Mouse (Mus musculus): ENCODE data around the gene Srrm1. TPM values are rescaled to one million over a fixed set of nuclear protein-coding genes. Genes with fewer than 3 reads are reported as not detected.
A peak's percentile ranks its signal among the peaks of the same experiment; 100 is the strongest.

The Srrm1 gene
- polyA plus RNA-seq (2012; rRNA removed) = 19.5 and 28.0 TPM in 2 replicates

DNA sequence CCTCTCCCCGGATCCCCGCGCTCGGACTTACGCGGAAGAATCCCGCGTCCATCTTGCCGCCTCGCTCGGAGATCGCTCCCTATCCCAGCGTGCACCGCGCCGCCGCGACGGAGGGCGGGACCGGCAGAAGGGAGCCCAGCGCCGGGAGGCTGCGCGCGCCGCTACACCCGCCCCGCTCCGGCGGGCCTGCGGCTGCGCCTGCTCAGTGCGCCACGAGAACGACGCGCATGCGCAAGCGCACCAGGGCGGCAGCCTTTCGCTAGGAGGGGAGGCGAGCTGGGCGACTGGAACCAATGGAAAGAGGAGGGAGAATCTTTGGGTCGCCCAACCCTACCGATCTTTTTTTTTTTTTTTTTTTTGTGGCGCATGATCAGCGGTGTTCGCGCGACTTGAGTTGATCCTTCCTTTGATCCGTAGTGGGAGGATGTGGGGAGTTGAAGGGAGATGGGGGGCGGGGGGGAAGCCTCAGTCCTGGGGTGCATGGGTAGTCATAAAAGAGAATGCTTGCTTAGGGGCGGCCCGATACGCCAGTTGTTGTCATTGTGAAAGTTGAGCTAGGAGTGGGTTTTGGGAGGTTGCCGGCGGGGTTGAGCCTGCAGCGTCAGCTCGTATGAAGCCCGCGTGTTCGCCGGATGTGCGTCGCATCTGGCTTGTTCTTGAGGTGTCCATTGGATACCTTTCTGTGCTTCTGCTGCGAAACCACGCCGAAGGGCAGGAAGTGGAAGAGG, at the start of gene Srrm1:
Gene Srrm1, minus strand, starts transcription at position 256 of the 728 bp plus-strand sequence.
- DNase-seq (ENCODE audit: low read depth, low spot score) = peak; percentile 84
- WGBS = under 1% methylated on average over 69 of the region's 69 CpGs

DNA sequence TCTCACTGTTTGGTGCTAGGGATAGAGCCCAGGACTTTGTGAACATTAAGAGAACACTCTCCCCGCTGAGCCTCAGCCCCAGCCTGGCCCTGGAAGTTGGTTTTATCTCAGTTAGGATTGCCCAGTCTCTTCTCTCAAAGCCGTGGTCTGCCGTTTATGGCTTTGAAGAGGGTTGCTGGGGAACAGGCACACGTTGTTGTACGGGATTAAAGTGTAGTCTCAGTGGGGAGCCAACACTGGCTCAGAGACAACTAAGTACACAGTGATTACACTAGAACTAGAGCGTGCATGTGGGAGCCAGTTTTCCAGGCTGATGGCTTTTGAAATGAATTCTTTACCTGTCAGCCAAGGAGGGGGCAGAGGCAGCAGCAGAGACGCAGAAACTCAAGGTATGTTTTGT, 48.8 kb upstream of the Srrm1 start:
- no peak for DNase-seq (ENCODE audit: low read depth, low spot score)
- 32% methylated on average over 7 of the region's 7 CpGs for WGBS

DNA sequence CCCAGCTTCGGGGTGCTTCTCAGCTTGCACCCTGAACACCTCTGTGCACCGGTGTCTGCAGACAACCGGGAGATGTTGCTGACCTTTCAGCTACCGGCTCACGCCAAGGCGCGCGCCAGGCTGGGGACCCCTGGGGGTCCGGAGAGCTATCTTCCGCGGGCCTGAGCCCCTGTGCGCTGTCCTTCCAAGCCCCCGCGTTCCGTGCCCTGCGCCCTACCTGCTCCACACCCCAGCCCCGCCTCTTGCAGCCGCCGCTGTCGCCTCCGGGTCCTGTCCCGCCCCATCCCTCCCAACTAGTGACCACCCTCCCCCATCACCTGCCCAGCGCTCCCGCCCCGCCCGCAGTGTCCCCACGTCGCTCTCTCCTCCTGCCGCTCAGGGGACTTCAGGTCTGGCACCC, 44.9 kb upstream of the Srrm1 start, which contains the start of gene Ncmap:
Gene Ncmap, minus strand, starts transcription at position 237 of the 400 bp plus-strand sequence.
- no peak for DNase-seq (ENCODE audit: low read depth, low spot score)
- 1% methylated on average over 29 of the region's 29 CpGs for WGBS

DNA sequence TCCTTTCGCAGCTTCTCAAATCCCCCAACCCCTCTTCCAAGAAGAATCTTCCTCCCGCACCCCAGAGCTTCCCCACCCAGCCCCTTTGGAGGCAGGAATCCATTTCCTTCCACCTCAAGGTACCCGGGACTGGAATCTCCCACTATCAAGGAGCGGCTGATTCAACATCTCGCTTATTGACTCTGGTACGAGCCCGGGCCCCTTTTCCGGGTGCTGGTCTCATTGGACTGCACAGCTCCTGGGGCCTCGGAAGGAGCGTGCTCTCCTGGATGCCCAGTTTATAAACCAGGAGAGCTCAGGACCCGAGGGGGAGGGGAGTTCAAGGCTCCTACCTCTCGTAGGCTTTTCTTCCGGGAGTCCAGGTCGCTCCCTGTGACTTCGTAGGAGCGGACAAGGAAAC, 44.4 kb upstream of the Srrm1 start:
- 8% methylated on average over 16 of the region's 16 CpGs for WGBS
- no peak for DNase-seq (ENCODE audit: low read depth, low spot score)

DNA sequence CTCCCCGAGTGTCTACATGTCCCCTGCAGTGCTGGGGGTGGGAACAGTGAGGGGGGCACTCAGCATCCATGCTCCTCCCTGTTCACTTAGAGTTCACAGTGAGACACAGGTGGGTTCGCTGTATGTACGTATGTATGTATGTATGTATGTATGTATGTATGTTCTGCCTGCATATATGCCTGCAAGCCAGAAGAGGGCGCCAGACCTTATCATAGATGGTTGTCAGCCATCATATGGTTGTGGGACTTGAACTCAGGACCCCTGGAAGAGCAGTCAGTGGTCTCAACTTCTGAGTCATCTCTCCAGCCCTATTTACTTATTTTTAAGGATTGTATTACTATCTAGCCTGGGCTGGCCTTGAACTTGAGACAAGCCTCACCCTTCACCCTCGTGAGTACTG, 43.2 kb upstream of the Srrm1 start:
- 94% methylated on average over 5 of the region's 5 CpGs for WGBS
- no peak for DNase-seq (ENCODE audit: low read depth, low spot score)

DNA sequence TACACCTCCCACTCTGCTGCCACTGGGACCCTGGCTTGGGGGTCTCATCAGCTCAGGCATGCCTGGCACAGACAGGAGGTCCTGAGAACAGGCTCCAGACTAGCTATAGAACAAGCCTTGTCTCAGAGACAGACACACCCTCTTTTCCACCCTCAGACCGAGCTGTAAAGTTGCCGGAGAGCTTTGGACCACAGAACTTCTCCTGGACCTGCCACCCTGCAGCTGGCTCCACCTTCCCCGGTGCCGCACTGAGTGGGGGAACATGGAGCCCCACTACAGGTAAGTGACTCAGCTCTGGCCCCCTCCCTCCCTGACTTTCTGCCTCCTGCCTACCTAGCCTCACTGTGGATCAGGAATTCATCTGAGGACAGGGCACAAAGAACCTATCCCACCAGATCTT, 42.3 kb upstream of the Srrm1 start:
- 30% methylated on average over 4 of the region's 4 CpGs for WGBS
- no peak for DNase-seq (ENCODE audit: low read depth, low spot score)

DNA sequence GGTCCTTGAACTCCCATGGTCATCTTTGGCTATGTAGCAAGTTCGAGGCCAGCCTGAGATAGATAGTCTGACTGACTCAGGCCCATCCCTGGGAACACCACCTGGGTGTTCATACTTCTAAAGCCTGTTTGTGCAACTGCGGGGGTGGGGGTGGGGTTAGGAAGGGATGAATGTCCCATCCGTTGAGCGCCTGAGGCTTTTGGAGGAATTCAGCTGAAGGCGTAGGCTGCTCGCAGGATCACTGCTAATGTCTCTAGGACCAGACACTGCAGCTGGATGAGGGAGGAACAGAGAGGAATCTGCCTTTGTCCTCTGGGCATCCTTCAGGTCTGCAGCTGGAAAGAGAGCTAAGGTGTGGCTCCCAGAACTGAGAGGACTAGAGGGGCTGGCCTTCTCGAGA, 41.5 kb upstream of the Srrm1 start:
- no peak for DNase-seq (ENCODE audit: low read depth, low spot score)
- WGBS = 77% methylated on average over 7 of the region's 7 CpGs

DNA sequence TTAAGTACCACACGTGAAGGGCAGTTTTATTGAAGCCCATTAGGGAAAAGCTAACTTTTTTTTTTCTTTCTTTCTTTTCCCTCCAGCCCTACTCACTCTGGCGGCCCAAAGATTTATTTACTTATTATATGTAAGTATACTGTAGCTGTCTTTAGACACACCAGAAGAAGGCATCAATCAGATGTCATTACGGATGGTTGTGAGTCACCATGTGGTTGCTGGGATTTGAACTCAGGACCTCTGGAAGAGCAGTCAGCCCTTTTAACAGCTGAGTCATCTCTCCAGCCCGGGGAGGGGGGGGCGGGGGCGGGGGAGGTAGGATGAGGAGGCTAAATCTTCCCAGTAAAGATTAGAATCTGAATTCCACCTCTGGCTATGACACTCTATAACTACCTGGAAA, 40.3 kb upstream of the Srrm1 start:
- DNase-seq (ENCODE audit: low read depth, low spot score) = no peak
- 66% methylated on average over 6 of the region's 6 CpGs for WGBS

DNA sequence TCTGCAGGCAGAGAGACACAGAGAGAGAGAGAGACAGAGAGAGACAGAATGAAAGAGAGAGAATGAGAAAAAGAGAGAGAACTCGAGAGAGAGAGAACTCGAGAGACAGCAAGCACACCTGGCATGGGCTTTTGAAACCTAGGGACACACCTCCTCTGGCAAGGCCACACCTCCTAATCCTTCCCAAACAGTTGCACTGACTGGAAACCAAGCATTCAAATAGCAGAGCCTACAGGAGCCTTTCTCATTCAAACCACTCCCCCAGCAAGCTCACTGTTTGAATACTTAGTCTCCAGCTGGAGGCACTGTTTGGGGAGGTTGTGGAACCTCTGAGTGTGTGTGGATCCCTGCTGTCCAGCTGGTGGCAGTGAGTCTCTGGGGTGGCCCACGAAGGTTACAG, 39.7 kb upstream of the Srrm1 start:
- 89% methylated on average over 3 of the region's 3 CpGs for WGBS
- no peak for DNase-seq (ENCODE audit: low read depth, low spot score)

DNA sequence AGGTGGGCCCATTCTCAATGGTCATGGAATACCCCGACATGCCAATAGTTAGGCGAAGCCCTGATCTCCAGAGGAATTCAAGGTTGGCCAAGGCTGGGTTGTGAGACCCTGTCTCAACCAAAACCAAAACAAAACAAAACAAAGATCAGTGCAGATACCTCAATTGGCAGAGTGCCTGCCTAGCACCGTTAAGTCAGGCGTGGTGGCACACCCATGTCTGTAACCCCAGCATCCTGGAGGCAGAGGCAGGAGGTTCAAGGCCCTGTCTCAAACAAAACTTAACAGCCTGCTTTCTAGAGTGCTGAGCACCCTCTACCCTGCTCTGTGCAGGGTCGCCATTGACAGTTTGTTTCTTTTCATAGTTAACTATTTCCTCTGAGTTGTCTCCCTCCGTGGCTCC, 37.9 kb upstream of the Srrm1 start:
- 39% methylated on average over 6 of the region's 6 CpGs for WGBS
- DNase-seq (ENCODE audit: low read depth, low spot score) = no peak

DNA sequence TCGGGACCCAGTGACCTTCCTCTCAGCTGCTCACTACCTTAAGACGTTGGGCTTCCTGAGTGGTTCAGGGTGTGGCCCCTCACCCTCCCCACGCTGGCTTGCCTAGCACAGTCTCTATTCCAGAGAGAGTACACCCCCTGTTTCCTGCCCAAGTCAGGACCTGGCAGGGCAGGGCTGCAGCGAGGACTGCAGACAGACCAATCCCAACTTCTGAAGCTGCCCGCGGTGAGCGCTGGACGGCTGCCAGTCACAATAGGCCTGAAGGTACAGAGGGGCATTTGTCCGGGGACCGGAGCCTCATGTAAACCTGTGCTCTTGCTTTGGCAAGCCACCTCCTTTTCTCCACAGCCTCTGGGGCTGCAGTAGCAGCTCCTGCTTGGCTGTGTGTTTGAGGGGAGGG, 32.5 kb upstream of the Srrm1 start:
- no peak for DNase-seq (ENCODE audit: low read depth, low spot score)
- 14% methylated on average over 10 of the region's 10 CpGs for WGBS

DNA sequence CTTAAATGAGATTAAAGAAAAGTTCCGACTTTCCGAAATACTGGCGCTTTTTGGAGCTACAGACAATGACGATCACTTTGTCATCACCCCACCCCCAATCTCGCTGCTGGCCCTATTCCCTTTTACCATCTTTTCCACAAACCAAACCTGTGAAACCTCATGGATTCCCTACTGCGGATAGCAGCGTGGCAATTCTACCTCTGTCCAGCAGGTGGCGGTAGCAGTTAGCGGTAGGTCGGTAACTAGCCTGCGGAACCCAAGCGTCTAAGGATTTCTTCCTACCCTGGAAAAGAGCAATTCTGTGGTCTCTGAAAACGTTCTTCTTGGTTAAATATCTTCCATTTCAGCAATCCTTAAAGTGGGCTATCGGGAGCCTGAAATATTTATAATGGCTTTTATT, 29.2 kb upstream of the Srrm1 start:
- WGBS = 2% methylated on average over 14 of the region's 14 CpGs
- DNase-seq (ENCODE audit: low read depth, low spot score) = peak; percentile 45

DNA sequence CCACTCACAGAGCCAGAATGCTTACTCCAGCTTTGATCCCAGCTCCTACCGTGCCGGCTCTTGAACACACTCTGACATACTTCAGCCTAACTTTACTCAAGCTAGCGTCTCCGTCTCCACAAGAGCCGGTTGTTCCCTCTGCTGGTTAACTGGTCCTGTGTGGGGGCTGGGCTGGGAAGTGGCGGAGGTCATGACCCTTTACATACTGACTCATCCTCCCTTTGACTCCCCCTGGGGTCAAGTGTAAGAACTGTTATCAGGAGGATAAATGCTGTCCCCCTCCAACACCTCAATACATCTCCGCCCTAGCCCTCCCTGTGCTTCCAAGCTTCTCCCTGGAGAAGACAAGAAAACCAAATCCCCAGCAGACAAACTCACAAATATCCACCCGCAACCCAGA, 28.2 kb upstream of the Srrm1 start:
- 78% methylated on average over 8 of the region's 8 CpGs for WGBS
- DNase-seq (ENCODE audit: low read depth, low spot score) = no peak

DNA sequence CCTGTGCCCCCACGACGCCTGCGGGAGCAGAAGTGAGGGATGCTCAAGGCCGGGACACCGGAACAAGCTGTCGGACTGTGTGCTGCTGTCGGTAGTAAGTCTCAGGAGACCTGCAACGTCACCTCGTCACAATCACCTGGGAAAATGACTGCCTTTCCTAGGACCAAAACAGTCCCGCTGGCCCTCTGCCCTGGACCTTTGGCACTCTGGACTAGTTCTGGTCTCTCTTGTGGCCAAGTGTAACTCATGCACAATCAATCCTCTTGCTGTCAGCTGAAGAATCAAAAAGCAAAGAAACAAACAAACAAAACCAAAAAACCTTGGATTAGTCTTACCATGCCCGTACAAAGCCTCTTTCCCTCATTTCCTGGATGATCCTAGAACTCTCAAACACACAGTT, 24.1 kb upstream of the Srrm1 start:
- DNase-seq (ENCODE audit: low read depth, low spot score) = no peak

DNA sequence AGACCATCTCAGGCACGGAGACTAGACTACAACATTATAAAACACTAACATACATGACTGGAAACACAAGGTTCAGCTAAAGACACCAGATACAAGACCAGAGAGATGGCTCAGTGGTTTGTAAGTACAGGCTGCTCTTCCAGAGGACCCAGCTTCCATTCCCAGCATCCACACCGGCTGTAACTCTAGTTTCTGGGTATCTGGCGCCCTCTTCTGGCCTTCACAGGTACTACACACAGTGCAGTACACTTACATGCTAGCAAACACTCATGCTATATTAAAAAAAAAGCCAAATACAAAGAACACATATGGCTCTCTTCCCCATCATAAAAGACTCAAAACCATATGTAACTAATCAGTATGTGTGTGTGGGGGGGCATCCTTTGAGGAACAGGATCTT, 22.3 kb upstream of the Srrm1 start:
- no peak for DNase-seq (ENCODE audit: low read depth, low spot score)
- WGBS = 73% methylated on average over 3 of the region's 3 CpGs

More for the DNA sequence above, 24.1 kb upstream of the Srrm1 start:
- WGBS = 80% methylated on average over 11 of the region's 11 CpGs

DNA sequence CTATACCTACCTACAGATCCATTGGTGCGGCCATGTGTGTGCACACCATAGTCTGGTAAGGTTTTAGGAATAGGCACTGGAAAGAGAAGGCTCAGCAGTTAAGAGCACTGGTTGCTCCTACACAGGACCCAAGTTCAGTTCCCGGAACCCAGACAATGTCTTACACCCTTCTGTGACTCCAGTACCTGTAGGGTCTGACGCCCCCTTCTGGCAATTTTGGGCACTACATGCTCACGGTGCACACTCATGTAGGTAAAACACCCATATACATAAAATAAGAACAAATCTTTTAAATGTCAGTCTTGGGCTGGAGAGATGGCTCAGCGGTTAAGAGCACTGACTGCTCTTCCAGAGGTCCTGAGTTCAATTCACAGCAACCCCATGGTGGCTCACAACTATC, 20.2 kb upstream of the Srrm1 start:
- DNase-seq (ENCODE audit: low read depth, low spot score) = no peak
- WGBS = 88% methylated on average over 5 of the region's 5 CpGs

DNA sequence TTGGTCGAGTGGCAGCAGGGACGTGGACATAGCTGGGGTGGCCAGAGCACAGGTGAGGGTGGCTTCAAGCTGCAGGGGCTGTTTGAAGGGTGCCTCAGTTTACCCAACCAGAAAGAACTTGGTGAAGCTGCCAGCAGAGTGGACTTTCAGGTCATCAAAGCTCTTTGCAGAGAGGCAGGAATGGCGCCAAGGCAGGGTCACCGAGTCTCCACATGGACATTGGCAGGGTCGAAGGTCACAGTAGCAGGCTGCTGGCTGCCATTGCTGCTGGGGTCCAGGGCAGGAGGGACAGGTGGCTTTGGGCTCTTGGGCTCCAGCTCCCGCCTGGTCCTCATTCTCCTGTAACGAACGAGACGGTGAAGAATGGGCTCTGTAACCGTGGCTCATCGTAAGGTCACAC, 17.3 kb upstream of the Srrm1 start:
- 85% methylated on average over 11 of the region's 11 CpGs for whole genome bisulfite sequencing
- no peak for DNase-seq (ENCODE audit: low read depth, low spot score)

DNA sequence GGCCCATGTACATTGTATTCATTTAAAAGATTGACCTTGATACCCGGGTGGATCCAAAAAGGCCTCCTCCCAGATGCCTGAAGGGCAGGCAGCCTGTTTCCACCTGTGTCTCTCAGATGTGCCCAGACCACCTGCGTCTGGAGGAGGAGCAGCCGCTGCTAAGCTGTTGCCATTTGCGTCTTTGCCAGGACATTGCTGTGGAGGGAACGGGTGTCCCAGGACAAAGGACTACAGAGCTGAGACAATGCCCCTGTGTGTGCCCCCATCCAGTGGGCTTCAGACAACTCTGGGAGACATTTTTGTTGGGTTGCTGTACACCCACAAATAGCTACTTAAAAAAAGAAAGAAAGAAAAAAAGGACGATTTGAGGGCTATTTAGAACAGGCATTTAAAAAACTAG, 9.7 kb upstream of the Srrm1 start:
- 57% methylated on average over 6 of the region's 6 CpGs for WGBS
- no peak for DNase-seq (ENCODE audit: low read depth, low spot score)

DNA sequence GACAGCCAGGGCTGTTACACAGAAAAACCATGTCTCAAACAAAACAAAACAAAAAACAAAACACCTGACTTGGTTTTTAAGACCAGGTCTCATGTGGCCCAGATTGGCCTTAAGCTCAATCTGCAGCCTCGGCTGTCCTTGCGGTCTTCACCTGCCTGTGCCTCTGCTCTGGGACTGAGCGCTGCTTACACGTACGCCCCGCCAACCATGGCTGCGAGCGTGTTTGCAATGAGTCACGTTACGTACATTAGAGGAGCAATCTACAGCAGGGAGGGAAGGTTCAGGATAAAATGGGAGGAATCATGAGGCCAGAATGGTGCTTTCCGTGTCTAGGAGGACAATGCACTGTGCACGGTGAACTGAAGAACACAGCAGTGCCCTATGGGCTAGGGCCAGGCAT, 8.6 kb upstream of the Srrm1 start:
- 79% methylated on average over 12 of the region's 12 CpGs for WGBS
- DNase-seq (ENCODE audit: low read depth, low spot score) = no peak

DNA sequence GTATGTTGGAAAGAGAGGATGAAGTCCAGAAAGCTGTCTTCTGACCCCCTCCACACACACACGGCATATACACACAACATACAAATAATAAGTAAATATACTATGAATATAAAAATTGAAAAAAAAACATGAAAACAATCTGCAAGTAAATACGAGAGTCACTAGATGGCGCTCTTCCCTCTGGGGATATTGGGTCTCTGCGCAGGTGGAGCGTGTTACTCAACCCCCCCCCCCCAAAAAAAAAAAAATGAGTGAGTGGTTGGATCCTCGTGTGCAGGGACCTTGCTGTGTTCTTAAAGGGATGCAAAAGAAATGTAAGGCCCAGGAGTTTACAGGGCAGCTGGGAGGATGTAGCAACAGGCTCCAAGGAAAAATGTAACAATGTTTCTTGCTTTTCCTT, 5.6 kb upstream of the Srrm1 start:
- under 1% methylated on average over 6 of the region's 6 CpGs for WGBS
- DNase-seq (ENCODE audit: low read depth, low spot score) = no peak

DNA sequence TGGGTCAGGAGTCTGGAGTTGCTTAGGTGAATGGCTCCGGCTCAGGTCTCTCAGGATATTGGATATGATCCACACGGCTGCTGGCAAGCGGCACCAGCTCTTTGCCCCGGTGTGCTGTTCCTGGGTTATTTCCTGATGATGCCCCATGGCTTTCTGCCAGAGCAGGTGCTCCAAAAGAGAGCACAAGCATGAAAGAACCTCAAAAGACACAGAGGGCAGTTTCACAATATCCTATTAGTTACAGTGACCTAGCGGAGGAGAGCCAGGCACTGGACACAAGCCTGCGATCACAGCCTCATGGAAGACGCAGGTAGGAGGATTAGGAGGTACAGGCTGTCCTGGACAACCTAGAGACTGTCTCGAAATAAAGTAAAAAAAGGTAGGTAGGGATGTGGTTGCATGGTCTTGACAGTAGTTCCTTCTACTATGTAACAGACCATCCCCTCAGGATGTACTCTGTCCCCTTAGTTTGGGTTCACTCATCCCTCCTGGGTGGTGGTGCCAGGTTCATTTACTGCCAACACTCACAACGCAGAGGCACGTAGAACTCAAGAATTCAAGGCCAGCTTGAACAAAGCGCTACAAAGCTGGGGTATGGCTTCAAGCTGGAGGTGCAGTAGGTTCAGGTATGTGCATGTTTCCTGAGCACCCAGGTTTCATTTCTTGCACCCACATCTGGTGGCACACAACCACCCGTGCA, 4.2 kb upstream of the Srrm1 start:
- peak; percentile 50 for DNase-seq (ENCODE audit: low read depth, low spot score)
- 37% methylated on average over 12 of the region's 12 CpGs for WGBS

Data from large intestine, adult 2 months (tissue).